Mouse (Mus musculus) CH12F3 (cell line): ENCODE measurements around the gene Snrpd3.
"Not testable (repeated sequence)": the region's sequence is repeated elsewhere in the genome, so short reads cannot be mapped to it uniquely, and the experiment has no call there.

ENCODE experiments used
- in situ Hi-C: fragments of 300-500 bp; cut with MboI; formaldehyde crosslinking; loops from 2 replicates; pipeline ENCODE4 v1.14.3; 2020; ENCODE audit warnings: low sequenced_read_pairs

Snrpd3 gene

GRCm38 (mm10) chr10:75500345-75500744, 17.0 kb upstream of the Snrpd3 start:
- in situ Hi-C loops: no loop called here

- in situ Hi-C loops: no loop called here
Observed at GRCm38 (mm10) chr10:75501641-75502040, 15.7 kb upstream of the Snrpd3 start.

- in situ Hi-C loops: no loop called here
Observed at GRCm38 (mm10) chr10:75503692-75504091, 13.7 kb upstream of the Snrpd3 start.

GRCm38 (mm10) chr10:75504234-75505129, 12.9 kb upstream of the Snrpd3 start:
- in situ Hi-C loops: no loop called here

GRCm38 (mm10) chr10:75505130-75505495, 12.2 kb upstream of the Snrpd3 start:
- in situ Hi-C loops: no loop called here

- in situ Hi-C loops: not testable (repeated sequence)
Observed at GRCm38 (mm10) chr10:75505928-75506327, 11.4 kb upstream of the Snrpd3 start.

GRCm38 (mm10) chr10:75510446-75510845, 6.9 kb upstream of the Snrpd3 start:
- in situ Hi-C loops: no loop called here

GRCm38 (mm10) chr10:75511060-75511459, 6.3 kb upstream of the Snrpd3 start:
- in situ Hi-C loops: no loop called here

- in situ Hi-C loops: no loop called here
Observed at GRCm38 (mm10) chr10:75511897-75512296, 5.5 kb upstream of the Snrpd3 start.

- in situ Hi-C loops: no loop called here
Observed at GRCm38 (mm10) chr10:75512796-75513195, 4.6 kb upstream of the Snrpd3 start.

GRCm38 (mm10) chr10:75513306-75514067, 3.9 kb upstream of the Snrpd3 start:
- in situ Hi-C loops: no loop called here

- in situ Hi-C loops: no loop called here
Observed at GRCm38 (mm10) chr10:75514361-75514760, 3.0 kb upstream of the Snrpd3 start.

GRCm38 (mm10) chr10:75515216-75516037, 1.9 kb upstream of the Snrpd3 start:
- in situ Hi-C loops: no loop called here

GRCm38 (mm10) chr10:75516038-75516723, 1.2 kb upstream of the Snrpd3 start:
- in situ Hi-C loops: no loop called here

GRCm38 (mm10) chr10:75516724-75517072, 653 bp upstream of the Snrpd3 start:
- in situ Hi-C loops: no loop called here

- in situ Hi-C loops: no loop called here
Observed at GRCm38 (mm10) chr10:75517758-75518143, 400 bp downstream of the Snrpd3 start, which contains the start of gene Gucd1. Gene Gucd1, minus strand, starts transcription at chr10:75517972.

GRCm38 (mm10) chr10:75520581-75520980, 3.2 kb downstream of the Snrpd3 start:
- in situ Hi-C loops: no loop called here

GRCm38 (mm10) chr10:75521643-75522042, 4.3 kb downstream of the Snrpd3 start:
- in situ Hi-C loops: no loop called here

GRCm38 (mm10) chr10:75525450-75525849, 8.1 kb downstream of the Snrpd3 start:
- in situ Hi-C loops: not testable (repeated sequence)

- in situ Hi-C loops: no loop called here
Observed at GRCm38 (mm10) chr10:75530322-75530721, 13.0 kb downstream of the Snrpd3 start.
